Mouse (Mus musculus) heart, adult 2 months (tissue): ENCODE measurements around the gene Evi2a.

ENCODE experiments used
- EP300 ChIP-seq: fragments of 200-500 bp; IDR thresholded peaks from 2 replicates; pipeline ENCODE4 v1.6.1; 2011; ENCODE audit warnings: low read depth, low read length, control low read depth; ENCODE audit not compliant: insufficient read depth
- POLR2A ChIP-seq: fragments of 200-500 bp; IDR thresholded peaks from 2 replicates; pipeline ENCODE4 v1.6.1; 2011; ENCODE audit warnings: mild to moderate bottlenecking, low read depth, low read length, control low read depth; ENCODE audit not compliant: insufficient read depth

DNA sequence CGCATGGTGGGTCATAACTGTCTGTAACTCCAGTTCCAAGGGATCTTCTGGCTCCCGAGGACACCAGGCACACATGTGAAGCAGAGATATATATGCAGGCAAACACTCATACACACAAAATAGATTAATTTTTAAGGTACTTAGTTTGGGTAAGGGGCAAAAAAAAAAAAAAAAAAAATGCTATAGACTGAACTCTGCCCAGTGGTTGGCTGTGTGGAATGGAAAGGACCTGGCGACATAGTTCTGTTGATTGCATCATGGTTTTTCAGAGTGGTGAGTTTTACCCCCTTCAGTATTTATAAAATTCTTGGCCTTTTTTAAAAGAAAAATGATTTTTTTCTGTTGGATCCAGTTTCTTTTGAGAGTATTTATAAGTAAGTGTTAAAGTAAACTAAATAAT, 5.9 kb upstream of the Evi2a start:
- TF ChIP-seq EP300 (no peak), POLR2A (no peak)
